Mouse (Mus musculus) skeletal muscle tissue, adult 2 months (tissue): Measurements from ENCODE around the gene Atxn10.
A peak's percentile ranks its signal among the peaks of the same experiment; 100 is the strongest.

Experiments used
- DNase-seq: peaks from one replicate; pipeline ENCODE4 v3.0.0-alpha.2; 2012; ENCODE audit warnings: low read depth, low spot score

Gene Atxn10

GRCm38 (mm10) chr15:85334234-85334633 lies 1.8 kb upstream of the Atxn10 start:
- no peak for DNase-seq

GRCm38 (mm10) chr15:85336301-85336991 lies 401 bp downstream of the Atxn10 start:
- DNase-seq = peak; percentile 59

DNA sequence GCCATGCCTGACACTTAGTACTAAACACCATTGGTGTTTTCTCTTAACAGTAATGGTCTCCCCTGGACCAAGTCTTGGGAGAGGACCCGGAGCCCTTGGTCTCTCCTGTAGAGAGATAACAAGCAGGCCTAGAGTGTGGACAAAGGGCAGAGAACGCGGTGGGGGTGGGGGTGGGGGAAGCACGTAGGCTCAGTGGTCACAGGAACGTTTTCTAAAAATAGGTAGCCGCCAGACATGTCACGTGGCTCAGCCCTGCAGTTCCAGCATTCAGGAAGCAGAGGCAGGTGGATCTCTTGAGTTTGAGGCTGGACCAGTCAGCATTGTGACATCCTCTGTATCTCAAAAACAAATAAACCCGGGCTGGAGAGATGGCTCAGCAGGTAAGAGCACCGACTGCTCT lies 1.2 kb downstream of the Atxn10 start:
- no peak for DNase-seq

DNA sequence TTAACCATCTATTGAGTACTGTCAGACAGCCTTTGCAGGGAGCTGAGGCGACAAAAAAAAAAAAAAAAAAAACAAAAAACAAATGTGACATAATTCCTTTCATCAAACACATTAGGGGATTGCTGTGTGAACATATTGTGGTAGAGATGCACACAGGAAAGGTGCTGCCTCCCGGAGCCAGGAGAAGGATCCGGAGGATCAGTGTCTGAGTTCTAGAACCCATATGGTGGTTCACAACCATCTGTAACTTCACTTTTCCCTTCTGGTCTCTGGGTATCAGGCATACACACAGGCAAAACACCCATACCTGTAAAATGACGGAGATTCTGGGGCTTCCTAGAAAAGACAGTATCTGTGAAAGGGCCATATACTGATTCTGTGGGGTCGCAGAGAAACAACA lies 1.9 kb downstream of the Atxn10 start:
- no peak for DNase-seq

DNA sequence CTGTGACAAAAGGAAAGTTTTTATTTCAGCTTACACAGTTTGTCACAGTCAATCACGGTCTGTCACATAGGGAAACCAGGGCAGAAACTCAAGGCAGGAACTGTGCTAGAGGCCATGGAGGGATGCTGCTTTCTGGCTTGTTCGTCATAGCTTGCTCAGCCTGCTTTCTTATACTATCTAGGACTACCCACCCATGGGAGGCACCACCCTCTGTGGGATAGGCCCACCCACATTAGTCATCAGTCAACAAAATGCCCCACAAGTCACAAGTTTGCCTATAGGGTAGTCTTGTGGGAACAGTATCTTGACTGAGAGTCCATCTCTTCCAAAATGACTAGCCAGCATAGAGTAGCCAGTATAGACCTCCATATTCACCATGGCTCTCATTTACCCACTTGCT lies 6.2 kb downstream of the Atxn10 start:
- DNase-seq = no peak

DNA sequence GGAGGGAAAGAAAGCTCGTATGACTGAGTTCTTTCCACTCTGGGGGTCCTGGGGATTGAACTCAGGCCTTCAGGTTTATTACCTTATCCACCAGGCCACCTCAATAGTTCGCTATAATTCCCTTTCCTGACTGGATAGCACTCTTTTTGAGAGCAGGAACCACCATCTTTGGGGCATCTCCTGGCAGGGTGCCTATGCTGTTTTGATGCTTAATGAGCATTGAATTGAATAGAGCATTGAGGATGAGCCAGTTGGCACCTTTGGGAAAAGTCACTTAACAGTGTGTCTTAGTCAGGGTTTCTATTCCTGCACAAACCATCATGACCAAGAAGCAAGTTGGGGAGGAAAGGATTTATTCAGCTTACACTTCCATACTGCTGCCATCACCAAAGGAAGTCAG lies 8.6 kb downstream of the Atxn10 start:
- DNase-seq = no peak

DNA sequence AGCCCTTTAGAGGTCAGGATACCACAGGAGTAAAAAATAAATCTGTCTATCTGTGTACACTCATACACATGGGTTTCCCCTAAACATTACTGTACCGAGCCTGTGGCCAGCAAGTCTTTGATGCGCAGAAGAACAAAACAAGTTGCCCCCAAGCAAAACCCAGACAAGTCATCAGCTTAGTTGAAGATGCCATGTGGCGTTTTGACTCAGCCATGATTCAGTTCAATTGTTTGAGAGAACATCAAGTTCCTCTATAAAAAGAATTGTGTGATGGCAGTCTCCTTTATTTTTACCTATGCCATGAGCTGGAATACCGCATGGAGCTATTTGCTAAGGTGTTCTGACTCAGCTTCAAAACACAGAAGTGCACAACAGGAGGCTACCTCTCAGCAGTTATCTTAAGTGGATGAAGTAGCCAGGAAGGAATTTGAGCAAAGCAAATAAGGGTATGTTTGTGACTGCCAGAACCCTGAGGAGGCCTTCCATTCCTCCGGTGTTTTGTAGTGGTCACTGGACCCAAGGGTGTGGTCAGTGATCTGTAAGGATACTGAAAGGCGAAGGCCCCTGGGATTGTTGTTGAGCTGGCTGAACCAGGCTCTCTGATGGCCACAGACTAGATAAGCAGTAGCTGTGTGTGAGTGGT lies 11.1 kb downstream of the Atxn10 start:
- no peak for DNase-seq

- DNase-seq = no peak
These were observed 14.1 kb downstream of the Atxn10 start for GRCm38 (mm10) chr15:85350144-85350543.

GRCm38 (mm10) chr15:85354060-85354459 lies 18.0 kb downstream of the Atxn10 start:
- DNase-seq = no peak

- no peak for DNase-seq
These were observed 20.1 kb downstream of the Atxn10 start for GRCm38 (mm10) chr15:85356112-85356511.

DNA sequence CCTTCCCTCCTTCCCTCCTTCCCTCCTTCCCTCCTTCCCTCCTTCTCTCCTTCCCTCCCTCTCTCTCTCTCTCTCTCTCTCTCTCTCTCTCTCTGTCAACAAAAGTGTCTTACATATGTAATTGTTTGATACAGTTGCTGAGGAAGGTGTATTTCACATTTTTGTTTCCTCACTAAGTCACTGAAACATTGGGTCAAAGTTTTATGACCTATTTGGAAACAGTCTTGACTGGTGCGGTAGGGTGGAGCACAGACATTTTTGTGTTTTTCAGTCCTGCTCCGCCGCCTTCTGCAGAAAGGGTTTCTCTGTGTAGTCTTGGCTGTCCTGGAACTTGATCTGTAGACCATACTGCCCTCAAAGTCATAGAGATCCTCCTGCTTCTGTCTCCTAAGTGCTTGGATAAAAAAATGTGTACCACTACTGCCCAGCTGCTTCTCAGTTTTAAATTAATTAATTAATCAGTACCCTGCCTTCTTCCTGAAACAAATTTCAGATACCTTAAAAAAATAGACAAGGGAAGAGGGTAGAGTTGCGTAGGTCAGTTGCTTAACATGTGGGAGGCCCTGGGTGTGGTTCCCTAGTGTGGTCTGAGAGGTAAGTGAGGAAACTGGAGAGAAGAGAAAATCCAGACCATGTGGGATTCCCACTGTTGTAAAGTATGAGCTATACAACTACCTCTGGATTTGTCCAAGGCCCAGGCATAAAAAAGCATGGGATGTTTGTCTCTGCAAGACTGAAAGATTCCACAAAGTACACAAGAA lies 21.6 kb downstream of the Atxn10 start:
- DNase-seq = no peak

GRCm38 (mm10) chr15:85359483-85359882 lies 23.4 kb downstream of the Atxn10 start:
- no peak for DNase-seq

GRCm38 (mm10) chr15:85359901-85360300 lies 23.9 kb downstream of the Atxn10 start:
- DNase-seq = no peak

GRCm38 (mm10) chr15:85364366-85364765 lies 28.3 kb downstream of the Atxn10 start:
- peak; percentile 9 for DNase-seq

GRCm38 (mm10) chr15:85366938-85367337 lies 30.9 kb downstream of the Atxn10 start:
- no peak for DNase-seq

- no peak for DNase-seq
These were observed 33.7 kb downstream of the Atxn10 start for GRCm38 (mm10) chr15:85369765-85370164.

GRCm38 (mm10) chr15:85373125-85373524 lies 37.1 kb downstream of the Atxn10 start:
- no peak for DNase-seq

DNA sequence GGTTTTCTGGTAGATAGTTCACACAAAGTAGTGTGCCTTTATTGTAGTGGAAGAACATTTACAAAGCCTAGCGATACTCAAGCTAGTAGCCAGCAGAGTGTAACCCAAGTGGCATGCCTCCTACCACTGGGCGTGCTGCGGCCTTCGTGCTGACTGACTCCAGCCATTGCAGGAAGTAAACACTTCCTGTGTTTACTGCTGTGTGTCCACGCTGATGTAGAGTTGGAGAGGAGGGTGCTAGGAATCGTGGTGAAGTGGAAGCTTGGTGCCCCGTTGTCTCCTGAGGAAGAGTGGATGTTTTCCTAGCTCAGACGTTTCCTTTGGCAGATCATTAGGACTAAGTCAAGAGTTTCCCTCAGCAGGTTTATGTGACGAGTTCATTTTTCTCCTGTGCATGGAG lies 47.4 kb downstream of the Atxn10 start:
- DNase-seq = no peak

GRCm38 (mm10) chr15:85388696-85389095 lies 52.7 kb downstream of the Atxn10 start:
- no peak for DNase-seq

GRCm38 (mm10) chr15:85389915-85390314 lies 53.9 kb downstream of the Atxn10 start:
- no peak for DNase-seq

DNA sequence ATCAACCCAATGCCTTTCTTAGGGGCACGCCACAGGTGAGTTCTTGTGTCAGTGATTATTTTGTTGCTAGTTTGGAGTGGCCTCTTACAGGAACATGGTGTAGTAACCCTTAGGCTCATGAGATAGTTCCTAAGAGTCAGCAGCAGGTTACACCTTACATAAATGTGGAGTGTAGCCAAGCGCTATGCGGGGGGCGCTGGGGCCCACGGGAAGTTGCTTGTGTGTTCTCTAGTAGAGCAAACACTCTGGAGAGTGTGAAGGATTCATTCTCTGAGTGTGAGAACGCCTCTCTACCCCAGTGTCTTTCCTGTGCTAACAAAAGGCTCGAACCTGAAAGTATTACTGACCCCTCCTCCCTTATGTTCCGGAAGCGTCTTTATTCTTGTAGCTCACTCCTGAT lies 59.3 kb downstream of the Atxn10 start:
- no peak for DNase-seq

DNA sequence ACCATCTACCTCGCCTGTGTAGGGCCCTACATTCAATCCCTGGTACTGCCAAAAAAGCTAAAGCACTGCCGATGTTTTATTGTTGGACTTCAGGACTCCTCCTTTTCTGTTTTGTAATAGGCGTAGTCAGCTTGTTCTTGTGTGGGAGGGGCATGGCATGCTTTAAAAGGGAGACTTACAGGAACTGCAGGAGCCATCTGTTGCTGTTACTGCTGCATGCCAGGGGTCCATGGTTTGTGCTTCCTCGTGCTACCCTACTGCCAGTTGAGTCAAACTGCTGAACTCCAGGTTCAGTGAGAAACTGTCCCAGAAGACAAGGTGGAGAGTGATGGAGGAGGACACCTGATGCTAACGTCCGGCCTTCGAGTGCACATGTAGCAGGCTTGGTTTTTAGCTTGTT lies 65.9 kb downstream of the Atxn10 start:
- peak; percentile 3 for DNase-seq

DNA sequence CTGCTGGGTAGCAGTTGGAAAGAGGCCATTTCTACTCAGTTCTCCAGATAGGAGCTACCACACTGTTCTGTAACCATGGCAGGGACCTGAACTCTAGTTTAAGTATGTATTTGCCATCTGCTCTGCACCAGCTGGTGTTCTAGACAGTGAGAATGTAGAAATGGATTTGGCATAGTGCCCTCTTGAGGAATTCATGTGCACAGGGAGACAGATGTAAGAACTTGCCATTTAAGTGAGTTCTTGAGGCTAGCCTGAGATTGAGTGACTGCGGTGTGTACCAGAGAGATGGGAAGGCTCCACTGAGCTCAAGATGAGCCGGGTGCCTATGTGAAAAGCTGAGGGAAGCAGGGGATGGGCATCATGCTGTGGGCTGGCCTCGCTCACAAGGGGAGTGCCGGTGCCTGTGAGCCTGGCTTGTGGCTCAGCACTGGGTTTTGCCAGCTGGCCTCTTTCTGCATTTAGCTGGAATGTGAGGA lies 67.2 kb downstream of the Atxn10 start:
- peak; percentile 19 for DNase-seq
